Mouse (Mus musculus) liver, embryonic 14.5 days (tissue): Measurements from ENCODE around the gene D930020B18Rik.

Experiments used
- CTCF ChIP-seq: IDR thresholded peaks from 2 replicates; pipeline ENCODE4 v1.5.1; 2016; ENCODE audit warnings: antibody characterized with exemption, low read depth, control low read depth
- EP300 ChIP-seq: IDR thresholded peaks from 2 replicates; pipeline ENCODE4 v1.6.1; 2016; ENCODE audit warnings: antibody characterized with exemption, low read depth

DNA sequence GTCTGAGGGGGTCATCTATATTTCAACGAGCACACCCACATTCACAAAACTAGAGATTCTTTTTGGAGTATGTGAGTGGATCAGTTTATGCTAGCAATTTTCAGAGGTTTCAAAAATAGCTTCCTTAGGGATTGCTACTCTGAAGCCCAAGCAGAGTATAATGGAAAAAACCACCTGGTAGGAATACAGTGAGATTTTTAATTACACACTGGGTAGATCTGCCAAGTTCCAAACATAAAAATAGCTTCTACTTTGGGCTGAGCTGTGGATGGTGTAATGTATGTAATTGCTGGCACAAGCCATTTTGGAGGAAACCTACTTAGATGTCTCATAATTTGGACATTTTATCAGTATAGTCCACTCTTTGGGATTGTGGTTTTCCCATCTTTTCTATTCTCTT, 11.7 kb downstream of the D930020B18Rik start:
- no peak for TF ChIP-seq CTCF
- TF ChIP-seq EP300 = no peak
